Mouse (Mus musculus) erythroid progenitor cell, adult 5-6 weeks (primary cell): ENCODE data around the gene Vsx1. TPM values are rescaled to one million over a fixed set of nuclear protein-coding genes. Genes with fewer than 3 reads are reported as not detected.

Experiments
- ATAC-seq: replicated peaks from 2 replicates; pipeline ENCODE4 v1.8.0; 2016; ENCODE audit warnings: moderate number of reproducible peaks, mild to moderate bottlenecking, moderate TSS enrichment, inconsistent platforms; ENCODE audit not compliant: poor library complexity, low FRiP score, severe bottlenecking
- total RNA-seq, 2 experiments: library from RNA; stranded (forward) in 1 of 2; stranded (reverse) in 1 of 2; fragments of 150-400 nt in 1 of 2; fragments of 186-747, 209-891 nt in 1 of 2; gene quantifications; 2 replicates each; pipeline versions ENCODE4 v1.2.3 to v1.2.4; 2015 to 2017; ENCODE audit warnings: low replicate concordance in 2 of 2

Vsx1 gene
- total RNA-seq, 2 experiments from 2014 or later: not detected

DNA sequence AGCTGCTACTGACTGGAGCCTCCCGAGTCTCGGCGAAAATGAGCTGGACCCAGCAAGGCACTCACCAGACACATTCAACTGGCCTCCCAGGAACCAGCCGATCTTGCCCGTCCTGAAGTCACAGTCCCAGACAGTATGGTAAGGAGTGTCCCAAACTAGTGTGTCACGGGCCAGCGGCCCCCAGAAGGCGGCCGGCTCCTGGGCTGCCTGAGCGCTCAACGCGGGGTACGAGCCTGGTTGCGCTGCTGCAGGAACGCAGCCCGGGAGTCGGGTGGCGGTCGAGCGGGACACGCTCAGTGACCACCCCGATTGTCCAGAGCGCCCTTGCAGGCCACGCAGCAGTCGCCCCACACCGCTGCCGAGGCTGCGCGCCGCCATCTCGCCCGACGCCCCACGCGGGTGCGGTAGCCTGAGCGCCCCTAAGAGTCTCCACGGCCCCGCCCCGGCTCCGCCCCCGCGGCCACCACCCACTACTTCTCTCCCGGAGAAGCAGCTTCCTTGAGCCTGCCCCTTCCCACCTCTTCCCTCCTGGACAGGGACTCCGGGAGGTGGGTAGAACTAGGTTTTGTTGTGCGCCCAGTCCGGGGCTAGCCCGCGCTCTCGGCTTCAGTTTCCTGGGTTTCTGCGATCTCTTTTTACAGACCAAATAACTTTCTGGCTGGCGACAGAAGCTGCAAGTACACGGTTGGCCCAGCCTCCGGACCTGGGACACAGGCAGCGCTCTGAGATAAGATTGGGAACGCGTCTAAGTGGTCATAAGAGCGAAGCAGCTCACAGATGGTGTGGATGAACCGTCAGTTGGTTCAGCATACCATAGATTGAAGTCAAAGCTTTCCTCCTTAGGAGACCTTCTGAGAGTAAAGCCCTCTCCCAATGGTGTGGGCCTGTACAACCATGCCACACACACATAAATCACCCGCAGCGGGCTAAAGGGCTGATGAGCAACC lies 21.1 kb downstream of the Vsx1 start, which contains the start of gene Acss1:
Gene Acss1 (minus strand): TSS at position 681 of the 947 bp plus-strand sequence.
- peak; percentile 71 for ATAC-seq

GRCm38 (mm10) chr2:150667065-150667819 lies 21.9 kb downstream of the Vsx1 start:
- ATAC-seq: peak; percentile 18; the same call in 1 of the 2 replicates

GRCm38 (mm10) chr2:150666723-150667064 lies 22.5 kb downstream of the Vsx1 start:
- no peak for ATAC-seq

GRCm38 (mm10) chr2:150665534-150666451 lies 23.4 kb downstream of the Vsx1 start:
- peak; percentile 53 for ATAC-seq

DNA sequence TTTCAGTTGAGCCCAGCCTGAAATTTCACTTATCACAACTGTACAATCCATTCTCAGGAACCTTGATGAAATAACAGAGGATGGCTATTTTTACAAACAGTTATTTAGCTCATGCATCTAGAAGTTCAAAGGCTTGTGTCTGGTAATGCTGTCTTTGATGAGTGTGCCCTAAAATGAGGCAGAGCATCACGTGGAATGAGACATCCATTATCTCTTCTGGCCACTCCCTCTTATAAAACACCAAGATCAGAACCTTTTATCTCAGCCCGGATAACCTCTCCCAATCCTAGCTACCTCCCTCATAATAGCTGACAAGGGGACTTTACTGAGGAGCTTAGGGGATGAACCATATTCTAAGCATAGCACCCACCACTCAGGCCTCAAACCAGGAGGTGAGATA lies 24.2 kb downstream of the Vsx1 start:
- no peak for ATAC-seq

- no peak for ATAC-seq
These were observed 24.8 kb downstream of the Vsx1 start for GRCm38 (mm10) chr2:150664152-150664920.

DNA sequence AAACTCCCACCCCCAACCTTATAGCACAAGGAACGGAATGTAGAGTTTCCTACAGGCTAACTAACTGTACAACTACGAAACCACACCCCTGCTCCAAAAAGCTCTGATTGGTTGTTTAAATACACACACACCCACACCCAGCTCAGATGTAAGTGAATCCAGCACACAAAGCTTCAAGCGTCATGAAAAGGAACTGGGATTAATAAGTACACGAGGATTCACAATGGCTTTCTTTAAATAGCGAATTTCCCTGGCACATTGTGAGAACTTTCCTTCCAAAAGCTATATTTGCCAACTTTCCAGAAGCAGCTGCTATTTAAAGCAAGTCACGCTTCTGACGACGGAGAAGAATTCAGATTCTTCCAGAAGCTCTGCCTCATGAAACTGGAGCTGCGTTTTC lies 25.9 kb downstream of the Vsx1 start:
- ATAC-seq: no peak

- no peak for ATAC-seq
These were observed 27.2 kb downstream of the Vsx1 start for GRCm38 (mm10) chr2:150662007-150662406.

DNA sequence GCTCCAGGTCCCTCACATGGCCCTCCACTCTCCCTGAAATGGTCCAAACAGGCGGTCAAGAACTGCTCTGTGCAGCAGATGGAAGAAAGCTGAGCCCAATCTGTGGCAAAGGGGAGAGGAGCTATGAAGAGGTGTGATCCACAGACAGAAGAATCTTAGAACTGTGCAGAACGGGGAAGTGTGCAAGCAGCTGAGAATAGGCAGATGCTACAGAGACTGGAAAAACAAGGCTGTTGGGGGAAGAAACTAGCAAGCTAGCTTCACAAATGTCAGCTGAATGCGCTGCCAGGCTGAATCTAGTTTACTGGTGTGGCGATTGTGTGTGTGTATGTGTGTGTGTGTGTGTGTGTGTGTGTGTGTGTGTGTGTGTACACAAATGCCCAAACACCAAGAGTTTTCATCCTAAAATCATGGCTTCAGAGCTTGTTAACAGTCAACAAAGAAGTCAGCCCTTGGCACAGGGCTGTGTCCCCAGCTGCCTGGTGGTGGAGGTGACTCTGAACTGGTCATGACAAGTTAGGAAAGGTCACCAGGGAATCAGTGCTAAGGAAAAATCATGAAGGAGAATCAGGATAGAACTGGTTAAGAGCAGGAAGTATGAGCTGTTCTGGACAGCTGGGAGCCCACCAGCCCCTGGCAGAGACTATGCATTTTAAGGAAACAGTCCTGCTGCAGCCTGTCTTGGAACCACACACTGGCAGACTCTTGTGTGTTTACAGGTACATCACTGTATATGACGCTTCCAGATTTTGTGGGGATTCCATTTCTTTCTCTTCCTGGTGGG lies 28.3 kb downstream of the Vsx1 start:
- no peak for ATAC-seq

- no peak for ATAC-seq
These were observed 29.1 kb downstream of the Vsx1 start for GRCm38 (mm10) chr2:150660049-150660448.

GRCm38 (mm10) chr2:150656975-150657768 lies 32.0 kb downstream of the Vsx1 start:
- ATAC-seq: no peak

- no peak for ATAC-seq
These were observed 33.0 kb downstream of the Vsx1 start for GRCm38 (mm10) chr2:150656112-150656511.

DNA sequence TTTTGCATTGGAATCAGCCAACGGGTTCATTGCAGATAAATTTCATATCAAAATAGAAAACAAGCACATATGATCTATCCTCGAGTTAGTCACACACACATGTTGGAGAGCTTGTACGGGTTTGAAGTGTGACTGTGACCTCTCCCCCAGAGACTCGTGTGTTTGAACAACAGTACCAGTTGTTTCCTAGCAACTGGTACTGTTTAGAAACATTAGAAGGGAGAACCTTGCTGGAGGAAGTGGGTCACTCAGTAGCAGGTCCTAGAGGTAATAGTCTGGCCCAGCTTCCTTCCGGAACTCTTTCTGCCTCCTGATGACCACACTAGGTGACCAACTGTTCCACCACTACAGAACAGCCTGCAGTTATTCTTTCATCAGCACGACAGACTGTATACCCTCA lies 33.9 kb downstream of the Vsx1 start:
- no peak for ATAC-seq

- no peak for ATAC-seq
These were observed 34.3 kb downstream of the Vsx1 start for GRCm38 (mm10) chr2:150654814-150655213.

GRCm38 (mm10) chr2:150651366-150651765 lies 37.8 kb downstream of the Vsx1 start:
- no peak for ATAC-seq

DNA sequence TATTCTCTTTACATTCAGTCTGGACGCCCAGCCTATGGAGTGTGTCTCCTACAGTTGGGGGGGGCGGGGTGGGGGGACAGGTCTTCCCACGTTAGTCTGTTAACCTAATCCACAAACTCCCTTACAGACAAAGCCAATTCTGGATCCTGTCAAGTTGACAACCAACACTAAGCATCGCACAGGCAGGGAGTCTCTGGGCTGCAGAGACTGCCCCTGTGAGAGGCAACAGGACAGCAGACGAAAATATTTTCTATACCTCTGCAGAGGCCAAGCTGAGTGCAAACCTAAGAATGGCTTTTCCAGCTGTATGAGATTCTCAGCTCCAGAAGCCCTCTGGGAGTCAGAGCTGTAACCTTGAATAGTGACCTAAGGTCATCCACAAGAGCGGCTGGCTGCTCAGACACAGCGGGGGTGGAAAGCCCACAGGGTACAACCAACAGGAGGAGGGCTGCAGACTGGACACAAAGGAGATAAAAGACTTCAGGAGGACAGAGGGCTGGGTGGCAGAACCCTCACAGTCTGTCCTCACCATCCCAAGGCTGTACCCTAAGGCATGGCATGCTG lies 38.6 kb downstream of the Vsx1 start:
- no peak for ATAC-seq

GRCm38 (mm10) chr2:150648300-150648895 lies 40.8 kb downstream of the Vsx1 start:
- no peak for ATAC-seq
